Mouse (Mus musculus): ENCODE measurements at regions not wholly inside any gene's neighbourhood (a gene's known extent, or its start where the extent isn't known, plus 50 kb on each side); places are given as distances from the start of the nearest gene placed in this dataset.

- no peak for DNase-seq (ENCODE audit: low spot score in 2 of 2)
These were observed 187.3 kb downstream of the Ostf1 start for GRCm38 (mm10) chr19:18444324-18444723.

GRCm38 (mm10) chr19:18436351-18436750 lies 195.3 kb downstream of the Ostf1 start:
- DNase-seq (ENCODE audit: low spot score in 2 of 2): no peak

GRCm38 (mm10) chr19:18420381-18420785 lies 211.2 kb downstream of the Ostf1 start:
- DNase-seq (ENCODE audit: low spot score in 2 of 2): peak in 1 of 2 experiments; percentile 23

- DNase-seq (ENCODE audit: low spot score in 2 of 2): no peak
These were observed 213.1 kb downstream of the Ostf1 start for GRCm38 (mm10) chr19:18418548-18418947.

GRCm38 (mm10) chr19:18377466-18378089 lies 254.0 kb downstream of the Ostf1 start:
- DNase-seq (ENCODE audit: low spot score in 2 of 2): no peak

- DNase-seq (ENCODE audit: low spot score in 2 of 2): no peak
These were observed 263.0 kb downstream of the Ostf1 start for GRCm38 (mm10) chr19:18368612-18369011.

GRCm38 (mm10) chr19:18353960-18354359 lies 277.7 kb downstream of the Ostf1 start:
- no peak for DNase-seq (ENCODE audit: low spot score in 2 of 2)

- no peak for DNase-seq (ENCODE audit: low spot score in 2 of 2)
These were observed 285.9 kb downstream of the Ostf1 start for GRCm38 (mm10) chr19:18345735-18346134.

- no peak for DNase-seq (ENCODE audit: low spot score in 2 of 2)
These were observed 288.0 kb downstream of the Ostf1 start for GRCm38 (mm10) chr19:18343647-18344046.

GRCm38 (mm10) chr19:18343003-18343402 lies 288.6 kb downstream of the Ostf1 start:
- DNase-seq (ENCODE audit: low spot score in 2 of 2): no peak

GRCm38 (mm10) chr19:18337819-18338555 lies 293.6 kb downstream of the Ostf1 start:
- no peak for DNase-seq (ENCODE audit: low spot score in 2 of 2)

- DNase-seq (ENCODE audit: low spot score in 2 of 2): no peak
These were observed 295.0 kb downstream of the Ostf1 start for GRCm38 (mm10) chr19:18336637-18337036.

GRCm38 (mm10) chr19:18334639-18335038 lies 297.0 kb downstream of the Ostf1 start:
- DNase-seq (ENCODE audit: low spot score in 2 of 2): no peak

GRCm38 (mm10) chr19:18331811-18332210 lies 299.8 kb downstream of the Ostf1 start:
- no peak for DNase-seq (ENCODE audit: low spot score in 2 of 2)

GRCm38 (mm10) chr19:18329421-18329820 lies 302.2 kb downstream of the Ostf1 start:
- no peak for DNase-seq (ENCODE audit: low spot score in 2 of 2)

GRCm38 (mm10) chr19:18318391-18318944 lies 313.2 kb downstream of the Ostf1 start:
- DNase-seq (ENCODE audit: low spot score in 2 of 2): no peak

GRCm38 (mm10) chr19:18273415-18273814 lies 358.2 kb downstream of the Ostf1 start:
- DNase-seq (ENCODE audit: low spot score in 2 of 2): no peak

GRCm38 (mm10) chr19:18255074-18255684 lies 376.4 kb downstream of the Ostf1 start:
- no peak for DNase-seq (ENCODE audit: low spot score in 2 of 2)

- DNase-seq (ENCODE audit: low spot score in 2 of 2): no peak
These were observed 378.3 kb downstream of the Ostf1 start for GRCm38 (mm10) chr19:18253333-18253732.
